ENCODE assay signal across 30 mouse cellular contexts in the genomic region with DNA sequence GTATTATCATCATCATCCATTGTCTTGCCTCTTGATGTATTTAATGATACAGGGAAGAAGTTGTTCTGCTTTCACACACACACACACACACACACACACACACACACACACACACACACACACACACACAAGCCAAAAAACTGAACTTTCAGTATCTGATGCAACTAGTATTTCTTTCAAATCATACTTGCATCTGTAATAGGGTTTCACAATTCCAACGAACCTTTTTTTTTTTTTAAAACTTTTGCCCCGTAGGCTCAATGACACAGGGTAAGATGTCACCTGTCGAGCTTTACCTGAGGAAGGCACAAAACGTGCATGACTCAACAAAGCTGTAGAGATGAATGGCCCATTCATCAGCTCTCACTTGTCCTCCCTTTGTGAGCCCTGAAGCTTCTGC. TPM values are rescaled to one million over a fixed set of nuclear protein-coding genes. Genes with fewer than 3 reads are reported as not detected.
"Had no signal": no experiment of that assay in that cellular context is flagged by ENCODE, and none has a peak within 500 bp of the region (broad histone marks: within the 10 kb centered on the region; RNA-seq: fewer than 3 reads in every experiment).

No protein-coding gene starts in this region.

- H3K4me3 ChIP-seq: left cerebral cortex, adult 2 months; megakaryocyte, embryonic 14.5 days; midbrain, embryonic 13.5 days had no signal

- H3K27me3 ChIP-seq: midbrain, embryonic 13.5 days had no signal

- ATAC-seq: liver, postnatal 0 days; lung, postnatal 0 days; midbrain, embryonic 13.5 days had no signal

- H3K27ac ChIP-seq: kidney, postnatal 0 days; left cerebral cortex, adult 2 months; liver, embryonic 14.5 days; macrophage; midbrain, embryonic 13.5 days; stomach, postnatal 0 days had no signal

- DNase-seq: kidney, adult 18-20 months; kidney, adult 9 months; kidney, postnatal 25 days; layer of hippocampus, postnatal 36 days; liver, postnatal 0 days; lung, embryonic 14.5 days; right cerebral cortex, adult 18-20 months; right cerebral cortex, postnatal 14 days; right cerebral cortex, postnatal 4 days; thymus, adult 2 months; thymus, postnatal 14 days; thymus, postnatal 4 days had no signal

- H3K9ac ChIP-seq: liver, embryonic 14.5 days; liver, postnatal 0 days; lung, embryonic 14.5 days; midbrain, embryonic 13.5 days had no signal

- H3K9me3 ChIP-seq: megakaryocyte, embryonic 14.5 days; midbrain, embryonic 13.5 days had no signal

- H3K4me2 ChIP-seq: lung, embryonic 14.5 days; midbrain, embryonic 13.5 days had no signal

- H3K36me3 ChIP-seq: midbrain, embryonic 13.5 days had no signal

RNA-seq across cellular contexts. Expression of a gene that starts 16.4 kb away (rescaled TPM):
- total RNA-seq: layer of hippocampus, adult 8-10 months; layer of hippocampus, postnatal 10 days; layer of hippocampus, postnatal 36 days; left cerebral cortex, adult 2 months; left cerebral cortex, postnatal 10 days; left cerebral cortex, postnatal 36 days had no signal
- polyA plus RNA-seq: kidney, postnatal 0 days; lung, embryonic 14.5 days; lung, postnatal 0 days; macrophage; stomach, postnatal 0 days had no signal

RNA-seq across cellular contexts. Expression of a gene that starts 51.4 kb away (rescaled TPM):
- total RNA-seq: layer of hippocampus, adult 8-10 months; layer of hippocampus, postnatal 10 days; layer of hippocampus, postnatal 36 days; left cerebral cortex, adult 2 months; left cerebral cortex, postnatal 10 days; left cerebral cortex, postnatal 36 days; midbrain, postnatal 0 days had no signal
- polyA plus RNA-seq: kidney, postnatal 0 days; limb, embryonic 11.5 days; liver, embryonic 11.5 days; liver, postnatal 0 days; lung, embryonic 14.5 days; lung, postnatal 0 days; macrophage; midbrain, embryonic 13.5 days; midbrain, postnatal 0 days; neural tube, embryonic 11.5 days; neural tube, embryonic 14.5 days; stomach, embryonic 14.5 days; stomach, postnatal 0 days had no signal

RNA-seq across cellular contexts. Expression of a gene that starts 58.4 kb away (rescaled TPM):
- polyA plus RNA-seq: macrophage had no signal
